Mouse (Mus musculus): ENCODE data around the gene Wars.

The Wars gene

DNA sequence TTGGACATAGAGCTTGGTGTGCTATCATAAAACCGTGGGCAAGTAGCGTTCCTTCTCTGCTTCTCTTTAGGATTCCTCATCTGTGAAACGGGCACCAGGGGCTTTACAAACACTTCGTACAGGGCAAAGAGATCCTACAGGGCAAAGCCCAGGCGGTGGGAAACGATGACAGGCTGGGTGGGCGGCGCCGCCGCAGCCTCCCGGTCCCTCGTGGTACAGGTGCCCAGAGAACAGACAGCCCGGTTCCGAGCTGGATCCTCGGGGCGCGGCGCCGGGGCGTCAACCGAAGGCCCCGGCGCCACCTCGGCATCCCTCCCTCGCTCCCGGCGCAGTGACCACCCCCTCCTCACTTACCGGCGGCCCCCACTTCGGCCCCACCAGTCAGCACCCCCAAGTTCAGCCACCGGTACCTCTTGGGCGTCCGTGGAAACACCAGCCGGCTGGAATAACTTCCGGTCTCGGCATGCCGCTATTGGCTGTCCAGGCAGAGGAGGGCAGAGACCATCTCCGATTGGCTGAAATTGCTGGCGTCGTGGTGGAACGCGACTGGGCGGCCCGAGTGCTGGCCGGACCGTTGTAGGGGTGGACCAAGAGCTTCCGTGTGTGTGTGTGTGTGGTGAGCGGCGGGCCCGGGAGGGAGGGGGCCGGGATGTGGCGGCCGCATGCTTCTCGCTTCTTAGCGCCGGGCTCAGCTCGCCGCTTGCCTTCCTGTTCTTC, at the start of gene Wars:
Wars (minus strand) TSS at position 460 of the 717 bp plus-strand sequence.
- 1% methylated on average over 58 of the region's 58 CpGs for WGBS

DNA sequence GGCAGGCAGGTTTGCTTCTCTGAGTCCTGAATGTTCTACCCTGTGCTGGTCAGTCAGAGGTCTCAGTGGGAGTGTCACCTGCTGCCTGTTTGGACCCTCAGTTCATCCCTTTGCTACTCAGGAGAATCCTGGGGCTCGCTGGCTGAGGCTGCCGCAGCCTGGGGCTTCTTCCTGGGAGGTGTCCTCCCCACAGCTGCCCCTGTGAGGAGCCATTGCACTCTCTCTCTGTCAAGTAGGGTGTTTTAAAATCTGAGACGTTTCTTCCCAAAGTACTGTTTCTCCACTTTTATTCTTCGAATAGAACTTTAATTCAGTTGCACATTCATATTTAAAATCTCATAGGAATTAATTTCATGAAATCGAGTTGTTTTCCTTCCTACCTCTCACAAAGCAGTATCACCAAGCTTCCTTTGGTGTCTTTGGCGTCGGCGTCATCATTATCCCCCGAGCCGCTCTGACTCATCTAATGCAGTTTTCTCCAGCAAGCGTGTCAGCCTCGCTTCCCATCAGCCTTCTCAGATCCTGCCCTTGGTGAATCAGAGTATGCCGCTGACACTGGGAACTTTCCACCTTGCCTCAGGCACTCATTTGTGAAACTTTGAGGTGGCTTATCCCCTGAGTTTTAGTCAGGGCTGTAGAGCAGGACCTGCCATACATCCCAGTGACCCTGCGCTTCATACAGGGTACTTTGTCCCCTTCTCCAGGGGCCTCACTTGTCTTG, 48.4 kb upstream of the Wars start:
- 72% methylated on average over 14 of the region's 14 CpGs for WGBS

DNA sequence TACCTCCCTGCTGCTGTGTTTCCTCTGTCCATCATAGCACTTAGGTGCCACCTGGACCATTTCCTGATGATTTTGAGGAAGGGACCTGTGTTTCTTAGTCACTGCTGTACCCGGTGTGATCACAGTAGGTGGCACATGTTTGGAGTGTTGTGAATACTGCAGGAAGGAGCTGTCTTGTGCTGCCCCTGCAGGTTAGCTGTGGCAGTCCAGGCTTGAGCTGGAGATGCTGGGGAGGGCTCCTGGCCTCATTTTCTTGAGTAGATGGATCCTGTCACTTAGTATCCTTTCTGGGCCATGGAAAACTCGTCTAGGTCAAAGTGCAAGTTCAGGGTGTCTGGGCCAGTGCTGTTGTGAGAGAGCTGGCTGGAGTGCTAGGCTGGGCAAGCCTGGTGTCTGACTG, 47.3 kb upstream of the Wars start:
- 57% methylated on average over 2 of the region's 2 CpGs for WGBS

DNA sequence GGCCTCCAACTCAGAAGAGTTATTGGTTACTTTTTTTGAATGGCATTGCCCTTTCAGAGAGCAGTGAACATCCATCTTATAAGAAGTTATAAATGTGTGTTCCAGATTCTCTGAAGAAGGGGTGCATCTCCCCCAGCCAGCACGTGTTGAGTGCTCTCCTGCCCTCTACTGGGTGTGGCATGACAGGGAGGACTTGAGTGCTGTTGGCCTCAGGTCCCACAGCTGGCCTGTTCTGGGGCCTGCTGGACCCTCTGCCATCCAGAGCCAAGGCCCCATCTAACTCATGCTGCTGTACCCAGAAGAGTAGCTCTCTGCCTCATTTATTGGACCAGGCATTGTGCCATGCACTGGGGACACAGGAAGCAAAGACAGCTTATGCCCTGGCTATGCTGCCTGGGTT, 46.3 kb upstream of the Wars start:
- WGBS, result 64% methylated on average over 1 of the region's 1 CpGs

DNA sequence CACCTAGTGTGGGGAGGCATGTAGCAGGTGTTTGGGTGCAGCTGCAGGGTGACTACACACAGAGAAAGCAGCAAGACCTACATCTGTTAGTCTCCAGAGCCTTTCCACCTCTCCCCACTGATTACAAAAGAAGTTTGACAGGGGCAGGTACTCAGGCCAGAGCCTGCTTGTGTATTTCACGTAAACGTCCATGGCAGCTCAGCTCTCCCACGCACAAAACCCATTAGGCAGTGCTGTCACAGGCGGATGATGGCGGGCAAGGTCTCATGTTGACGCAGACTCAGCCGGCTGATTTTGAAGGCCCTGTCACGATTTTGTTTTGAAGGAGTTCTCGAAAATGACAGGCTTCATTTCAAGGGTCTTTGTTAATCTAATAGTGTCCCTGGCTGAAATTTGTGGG, 45.3 kb upstream of the Wars start:
- WGBS, result 89% methylated on average over 9 of the region's 9 CpGs

DNA sequence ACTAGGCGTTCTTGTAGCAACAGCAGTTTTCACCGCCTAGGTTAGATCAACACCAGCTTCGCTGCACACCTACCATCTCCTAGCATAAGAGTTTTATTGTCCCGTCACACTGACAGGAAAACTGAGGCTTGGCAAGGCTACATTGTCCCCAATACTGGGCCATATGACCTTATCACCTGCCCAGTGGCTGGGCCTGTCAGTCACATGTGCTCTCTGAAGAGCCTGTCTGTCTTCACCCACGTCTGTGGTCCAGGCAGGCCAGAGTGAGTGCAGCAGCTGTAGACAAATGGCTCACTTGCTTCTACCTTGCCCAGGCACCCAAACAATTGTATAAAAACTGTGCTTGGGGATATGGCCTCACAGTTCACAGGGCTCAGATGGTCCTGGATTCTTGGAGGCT, 44.9 kb upstream of the Wars start:
- 96% methylated on average over 5 of the region's 5 CpGs for WGBS

DNA sequence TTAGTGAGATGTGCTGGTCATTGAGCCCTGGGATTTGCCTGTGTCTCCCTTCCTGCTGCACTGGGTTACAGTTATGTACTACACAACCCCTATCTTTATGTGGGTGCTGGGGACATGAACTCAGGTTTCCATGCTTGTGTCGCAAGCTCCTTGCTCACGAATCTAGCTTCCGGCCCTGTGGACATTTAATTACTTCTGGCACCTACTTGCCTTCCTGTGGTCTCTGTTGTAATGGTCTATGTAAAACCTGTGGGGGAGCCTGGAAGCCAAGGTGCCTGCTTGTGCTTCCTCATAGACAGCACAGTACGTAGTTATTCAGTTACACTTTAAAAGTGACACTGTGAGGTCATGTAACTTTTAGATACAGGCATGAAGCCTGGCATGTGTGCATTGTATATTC, 43.5 kb upstream of the Wars start:
- WGBS, result 85% methylated on average over 4 of the region's 4 CpGs

DNA sequence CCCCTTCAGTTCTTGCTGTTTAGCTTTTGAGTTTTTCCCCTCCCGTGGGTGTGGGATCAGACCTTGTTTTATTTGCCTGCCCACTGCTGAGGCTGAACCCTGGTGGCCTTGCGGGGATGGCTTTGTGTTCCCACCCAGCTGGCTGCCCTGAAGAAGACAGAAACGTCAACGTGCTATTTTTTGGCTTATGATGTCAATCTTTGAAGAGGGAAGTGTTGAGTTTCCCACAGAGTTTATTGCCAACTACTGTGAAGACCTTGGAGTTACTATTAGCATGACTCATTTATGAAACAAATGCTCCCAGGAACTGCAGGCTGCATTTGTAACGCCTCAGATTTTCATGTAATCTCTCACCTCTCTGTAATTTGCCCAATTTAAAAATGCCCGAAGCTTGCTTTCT, 42.9 kb upstream of the Wars start:
- WGBS, result 45% methylated on average over 6 of the region's 6 CpGs

DNA sequence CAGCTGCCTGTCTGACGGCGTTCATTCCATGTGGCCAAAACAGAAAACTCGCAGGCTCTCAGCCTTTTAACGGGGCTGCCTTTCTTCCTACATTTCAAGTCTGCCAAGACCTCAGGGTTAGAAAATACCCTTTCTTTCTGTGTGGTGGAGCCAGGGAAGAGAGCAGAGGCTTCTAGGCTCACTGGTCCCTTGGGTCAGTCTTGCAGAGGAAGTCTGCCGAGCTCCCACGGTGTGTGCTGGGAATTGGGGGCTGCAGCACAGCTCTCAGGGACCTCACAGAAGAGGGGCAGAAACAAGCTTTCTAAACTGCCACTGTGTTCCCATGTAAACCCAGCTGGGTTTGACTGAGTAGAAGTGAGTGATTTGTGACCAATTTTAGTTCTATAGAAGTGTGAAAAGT, 40.3 kb upstream of the Wars start:
- 67% methylated on average over 6 of the region's 6 CpGs for WGBS

DNA sequence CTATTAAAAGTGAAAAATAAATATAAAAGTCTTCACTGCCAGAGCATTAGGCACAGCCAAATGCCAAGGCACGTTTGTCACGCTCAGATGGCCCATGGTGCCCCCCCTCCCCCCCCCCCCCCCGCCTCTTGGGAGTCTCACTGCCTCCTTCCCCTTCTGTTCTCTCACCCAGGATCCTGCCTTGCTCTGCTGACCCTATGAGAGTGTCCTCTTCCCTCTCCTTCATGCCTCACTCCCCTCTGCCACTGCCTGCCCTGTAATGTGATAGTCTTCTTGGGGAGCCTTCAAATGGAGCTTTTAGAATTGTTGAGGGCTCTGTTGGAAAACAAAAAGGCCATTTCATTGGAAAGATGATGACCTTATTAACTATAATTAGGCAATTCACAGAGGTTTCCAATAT, 38.1 kb upstream of the Wars start:
- 44% methylated on average over 3 of the region's 3 CpGs for WGBS

DNA sequence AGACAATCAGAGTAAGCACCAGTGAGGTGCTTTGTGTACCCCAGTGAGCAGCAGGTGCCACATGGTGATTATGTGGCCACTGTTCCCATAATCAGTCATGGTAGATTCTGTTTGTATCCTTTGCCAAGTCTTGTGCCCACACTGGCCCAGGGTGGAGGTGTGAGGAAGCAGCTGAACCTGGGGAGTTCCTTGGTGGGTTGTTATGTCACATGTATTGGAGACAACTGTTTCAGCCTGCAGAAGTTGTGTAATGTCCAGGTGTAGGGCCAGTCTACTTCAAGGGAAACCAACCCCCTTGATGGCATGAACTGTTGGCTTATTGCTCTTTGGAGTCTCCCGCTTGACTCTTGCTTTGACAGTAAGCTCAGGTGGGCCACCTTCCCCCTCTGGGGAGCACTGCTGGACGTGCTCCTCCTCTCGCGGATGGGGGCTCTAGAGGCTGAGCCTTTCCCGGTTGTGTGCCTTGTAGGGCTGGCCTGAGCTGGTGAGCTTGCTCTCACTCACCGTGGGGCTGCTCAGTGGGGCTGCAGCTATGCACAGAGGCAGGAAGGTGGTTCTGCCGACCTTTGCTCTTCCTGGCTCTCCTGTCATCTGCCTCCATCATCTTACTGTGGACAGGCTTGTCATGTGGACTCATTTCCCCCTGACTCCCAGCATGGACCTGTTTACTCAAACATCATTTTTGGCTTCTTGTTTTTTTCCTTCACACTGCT, 37.5 kb upstream of the Wars start:
- 74% methylated on average over 7 of the region's 7 CpGs for WGBS

DNA sequence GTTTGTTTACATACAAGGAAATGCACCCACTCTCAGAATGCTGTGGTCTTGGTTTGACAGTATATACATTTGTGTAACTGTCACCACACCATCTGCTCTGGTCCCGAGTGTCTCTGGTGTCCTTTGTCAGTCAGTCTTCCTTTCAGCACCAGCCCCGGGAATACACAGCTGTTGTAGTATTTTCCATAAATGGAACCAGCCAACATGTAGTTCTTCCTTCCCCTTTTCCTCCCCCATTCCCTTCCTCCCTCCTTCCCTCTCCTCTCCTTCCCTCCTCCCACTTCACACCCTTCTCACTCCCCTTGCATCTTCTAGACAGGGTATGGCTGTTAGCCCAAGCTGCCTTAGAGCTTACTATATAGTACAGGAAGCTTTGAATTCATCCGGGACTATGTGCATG, 35.5 kb upstream of the Wars start:
- 36% methylated on average over 3 of the region's 3 CpGs for WGBS

DNA sequence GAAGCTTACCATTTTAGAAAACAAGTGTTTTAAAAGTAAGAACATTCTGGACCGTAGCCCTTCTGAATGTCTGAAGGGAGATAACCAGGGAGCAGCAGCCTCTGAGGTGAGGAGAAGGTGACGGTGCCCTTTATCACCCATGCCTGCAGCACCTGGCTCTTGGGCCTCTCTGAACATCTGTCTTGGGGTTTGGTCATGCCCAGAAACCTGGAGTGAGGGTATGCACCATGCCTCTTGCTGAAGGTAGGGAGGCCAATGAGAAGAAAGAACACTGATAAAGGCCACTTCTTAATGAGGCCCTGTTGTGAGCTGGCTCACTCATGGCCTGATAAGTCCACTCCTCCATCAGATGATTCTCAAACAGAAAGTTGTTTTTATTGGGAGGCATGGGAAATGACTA, 34.3 kb upstream of the Wars start:
- WGBS, result 98% methylated on average over 2 of the region's 2 CpGs

DNA sequence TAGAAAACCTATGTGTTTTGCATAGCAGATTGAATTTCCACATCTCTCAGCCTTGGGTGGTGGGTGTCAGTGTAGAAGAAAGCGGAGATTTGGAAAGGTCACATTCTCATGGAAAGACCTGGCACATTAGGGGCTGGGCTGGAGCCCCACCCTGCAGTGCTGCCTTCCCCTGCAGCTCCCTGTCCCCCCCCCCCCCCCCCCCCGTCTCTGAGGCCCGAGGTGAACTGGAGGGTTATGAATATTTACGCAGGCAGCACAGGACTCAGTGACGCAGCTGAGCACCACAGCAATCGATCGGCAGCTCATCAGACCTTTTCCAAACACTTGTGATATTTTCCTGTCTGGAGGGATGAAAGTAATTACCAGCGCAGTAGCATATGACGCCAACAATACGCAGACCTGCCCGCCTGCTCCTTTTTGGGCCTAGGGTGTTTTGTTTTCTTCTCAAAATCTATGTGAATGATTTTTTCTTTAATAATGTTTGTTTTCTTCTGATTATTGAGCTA, 32.7 kb upstream of the Wars start:
- WGBS, result 76% methylated on average over 8 of the region's 11 CpGs

DNA sequence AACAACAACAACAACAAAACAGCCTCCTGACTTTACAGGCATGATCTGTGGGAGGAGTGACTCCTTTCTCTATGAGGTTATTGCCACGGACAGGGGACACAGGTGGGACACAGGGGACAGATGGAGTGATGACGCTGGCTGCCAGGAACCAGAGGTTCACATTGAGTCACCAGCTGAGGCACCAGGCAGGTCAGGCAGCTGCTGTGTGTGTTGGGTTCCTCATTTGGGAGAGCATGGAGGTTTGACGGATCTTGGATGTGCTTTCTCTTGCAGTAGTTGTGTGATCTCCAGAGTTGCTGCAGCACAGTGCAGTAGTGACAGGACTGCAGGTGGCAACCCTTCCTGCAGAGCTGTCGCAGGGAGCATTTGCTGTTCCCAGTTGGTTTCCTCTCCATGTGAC, 24.8 kb upstream of the Wars start:
- 77% methylated on average over 4 of the region's 4 CpGs for WGBS

DNA sequence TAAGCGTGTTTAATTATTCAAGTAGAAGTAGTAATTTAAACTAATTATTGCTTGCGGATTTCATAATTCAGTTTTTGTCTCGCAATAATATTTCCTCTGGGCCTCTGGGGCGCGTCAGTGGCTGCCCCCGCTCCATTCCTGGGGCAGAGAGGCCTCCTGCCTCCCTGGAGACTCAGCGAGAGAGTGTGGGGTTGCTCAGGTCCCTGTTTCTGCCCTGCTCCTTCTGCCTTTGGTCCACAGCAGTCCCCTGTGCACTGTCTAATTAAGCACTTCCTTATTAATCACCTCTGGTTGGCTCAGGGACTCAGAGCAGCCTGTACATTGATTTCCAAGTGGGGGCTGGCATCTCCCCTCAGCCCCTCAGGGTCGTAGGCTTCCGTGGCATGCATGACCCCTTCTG, 23.5 kb upstream of the Wars start:
- 72% methylated on average over 9 of the region's 9 CpGs for whole genome bisulfite sequencing

DNA sequence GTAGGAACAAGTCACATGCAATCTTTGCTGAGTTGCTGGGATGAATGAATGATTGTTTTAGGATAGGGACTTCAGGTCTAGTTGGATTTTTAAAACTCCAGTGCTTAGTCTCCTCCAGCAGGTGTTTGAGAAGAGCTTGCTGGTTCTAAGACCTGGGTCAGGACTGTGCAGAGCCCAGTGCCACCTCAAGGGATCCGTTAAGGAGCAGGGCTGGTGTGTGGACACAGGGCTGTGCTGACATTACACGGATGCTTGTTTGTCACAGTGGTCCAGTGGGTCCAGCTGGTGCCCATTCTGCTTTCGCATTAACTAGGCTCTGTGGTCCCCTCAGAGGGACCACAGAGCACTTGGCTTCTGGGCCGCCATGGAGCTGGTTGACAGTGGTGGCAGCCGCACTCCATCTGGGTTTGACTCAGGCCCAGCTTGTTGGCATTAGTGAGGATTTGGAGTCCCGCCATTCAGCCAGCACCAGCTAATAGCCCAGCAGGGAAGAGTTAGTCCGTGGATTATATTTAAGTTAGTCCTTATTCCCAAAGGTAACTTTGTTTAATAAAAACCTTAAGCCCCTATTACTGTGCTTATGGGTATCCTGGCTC, 22.6 kb upstream of the Wars start:
- 56% methylated on average over 7 of the region's 7 CpGs for WGBS

DNA sequence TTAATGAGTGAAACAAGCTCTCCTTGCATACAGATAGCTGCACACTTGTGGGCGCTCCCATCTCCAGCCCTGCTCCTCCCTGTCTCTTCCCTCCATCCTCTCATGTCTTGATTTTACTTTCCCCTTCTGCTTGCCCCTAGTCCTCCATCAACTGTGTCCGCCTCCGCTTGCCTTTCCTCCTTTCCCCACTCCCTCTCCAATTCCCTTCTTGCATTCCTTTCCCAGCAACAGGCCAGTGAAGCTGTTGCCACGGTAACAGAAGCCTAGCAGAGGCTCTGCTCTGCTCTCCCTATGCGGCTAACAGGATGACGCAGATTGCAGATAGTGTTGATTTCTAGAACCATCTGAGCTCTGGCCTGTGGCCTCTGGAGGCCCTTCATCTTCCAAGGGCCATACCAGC, 21.9 kb upstream of the Wars start:
- WGBS, result 33% methylated on average over 6 of the region's 6 CpGs

DNA sequence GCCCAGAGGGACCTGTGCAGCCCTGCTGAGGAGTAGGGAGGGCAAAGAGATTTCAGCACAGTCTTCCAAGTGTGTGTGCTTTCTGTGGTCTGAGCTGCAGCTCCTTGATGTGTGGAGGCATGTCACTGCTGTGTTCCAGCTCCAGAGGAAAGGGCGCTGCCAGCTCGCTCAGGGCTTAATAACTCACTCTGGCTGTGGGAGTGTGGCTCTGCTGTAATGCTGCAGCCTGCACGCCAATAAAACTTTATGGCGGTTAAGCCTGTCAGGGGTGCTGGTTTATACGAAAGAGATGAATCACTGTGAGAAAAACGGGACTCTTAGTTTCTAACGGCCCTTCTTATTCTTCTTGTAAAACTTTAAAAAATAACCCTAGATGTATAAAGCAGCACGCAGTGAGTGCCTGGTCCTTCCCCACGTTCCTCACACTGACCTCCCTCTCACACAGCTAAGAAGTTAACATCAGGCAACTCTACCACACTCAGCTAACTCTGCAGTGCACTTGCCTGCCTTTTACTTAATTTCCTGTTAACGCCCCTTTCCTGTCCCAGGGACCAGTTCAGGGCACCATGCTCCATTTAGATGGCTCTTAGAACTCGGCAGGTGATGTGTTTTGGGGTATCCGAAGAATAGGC, 20.9 kb upstream of the Wars start:
- WGBS, result 66% methylated on average over 12 of the region's 12 CpGs

DNA sequence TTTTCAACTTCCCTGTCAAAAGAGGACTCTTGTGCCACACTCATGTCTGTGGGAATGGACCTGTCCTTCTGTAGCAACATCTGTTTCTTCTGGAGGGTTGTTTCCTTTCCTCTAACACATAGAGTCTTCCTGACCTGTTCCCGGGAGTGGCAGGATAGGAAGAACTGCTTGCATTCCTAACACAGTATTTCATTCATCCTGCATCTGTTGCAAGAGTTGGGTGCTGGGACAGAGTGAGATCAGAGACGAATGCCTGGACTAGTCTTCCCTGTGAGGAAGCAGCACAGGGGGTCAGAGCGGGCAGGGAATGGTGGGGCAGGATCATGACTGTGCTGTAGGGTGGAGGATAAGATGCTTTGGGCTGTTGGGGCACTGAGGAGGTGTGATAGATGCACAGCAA, 20.2 kb upstream of the Wars start:
- WGBS, result 56% methylated on average over 3 of the region's 3 CpGs

DNA sequence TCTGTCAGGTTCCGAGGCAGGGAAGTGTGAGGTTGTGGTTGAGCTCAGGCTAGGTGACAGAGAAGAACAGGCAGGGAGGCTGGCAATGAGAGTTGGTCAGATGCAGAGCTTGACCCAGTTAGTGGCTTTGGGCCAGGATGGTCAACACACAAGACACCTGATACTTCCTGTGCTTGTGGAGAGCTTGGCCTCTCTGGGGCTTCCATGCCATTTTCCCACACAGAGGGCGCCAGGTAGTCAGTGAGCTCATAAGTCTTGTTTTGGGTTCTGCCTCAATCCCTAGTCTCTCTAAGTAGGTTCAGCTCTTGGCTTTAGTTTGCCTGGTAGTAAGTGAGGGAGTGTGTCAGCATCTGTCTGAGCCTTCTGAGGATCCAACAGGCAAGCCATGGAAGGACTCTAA, 18.5 kb upstream of the Wars start:
- WGBS, result 98% methylated on average over 2 of the region's 2 CpGs

DNA sequence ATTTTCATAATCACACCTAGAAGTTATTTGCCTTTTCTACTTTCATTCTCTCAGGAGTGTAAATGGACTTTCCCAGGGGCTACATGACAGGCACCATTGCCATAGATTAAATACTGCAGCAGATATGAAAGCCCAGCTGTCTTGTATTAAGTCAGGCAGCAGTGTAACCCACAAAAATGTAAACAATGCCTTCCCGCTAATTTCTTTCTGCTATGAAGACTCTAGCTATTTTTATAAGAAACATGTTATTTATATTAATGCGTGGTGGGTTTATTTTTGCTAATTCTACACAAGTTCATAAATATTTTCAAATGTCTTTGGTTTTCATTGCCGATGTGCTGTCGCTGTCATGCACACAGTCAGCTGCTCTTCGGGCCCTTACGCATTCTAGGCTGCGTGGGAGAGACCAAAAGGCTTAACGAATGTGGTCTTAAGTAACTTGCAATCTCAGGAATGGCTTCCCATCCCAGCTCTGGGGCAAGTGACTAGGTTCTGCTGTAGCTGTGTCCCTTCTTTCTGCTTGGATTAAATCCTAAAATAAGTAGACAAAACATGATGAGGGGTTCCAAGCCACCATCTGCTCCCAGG, 16.0 kb upstream of the Wars start:
- 89% methylated on average over 8 of the region's 8 CpGs for WGBS

Data from cerebral cortex, adult 2 months (tissue).